Mouse (Mus musculus): Measurements from ENCODE around the gene H13.

- TF ChIP-seq POLR2A (IDR thresholded peaks at IDR 0.05; ENCODE audit: borderline replicate concordance, insufficient read depth, low read length) = no peak
- no peak for TF ChIP-seq CTCF (IDR thresholded peaks at IDR 0.05; ENCODE audit: borderline replicate concordance, insufficient read depth, low read depth, low read length)
These were observed 1.9 kb downstream of the H13 start for GRCm38 (mm10) chr2:152670983-152671641.

Data from cerebellum, adult 2 months (tissue).